Mouse (Mus musculus) retina, postnatal 1 day (tissue): Measurements from ENCODE around the gene Nfib.
A peak's percentile ranks its signal among the peaks of the same experiment; 100 is the strongest.

ENCODE experiments used
- DNase-seq: peaks from one replicate; pipeline ENCODE4 v3.0.0-alpha.2; 2012

Gene Nfib

GRCm38 (mm10) chr4:82383991-82384731 is 321.4 kb downstream of the Nfib start:
- no peak for DNase-seq

- DNase-seq: peak; percentile 56
These were observed 322.2 kb downstream of the Nfib start for GRCm38 (mm10) chr4:82383346-82383745.

DNA sequence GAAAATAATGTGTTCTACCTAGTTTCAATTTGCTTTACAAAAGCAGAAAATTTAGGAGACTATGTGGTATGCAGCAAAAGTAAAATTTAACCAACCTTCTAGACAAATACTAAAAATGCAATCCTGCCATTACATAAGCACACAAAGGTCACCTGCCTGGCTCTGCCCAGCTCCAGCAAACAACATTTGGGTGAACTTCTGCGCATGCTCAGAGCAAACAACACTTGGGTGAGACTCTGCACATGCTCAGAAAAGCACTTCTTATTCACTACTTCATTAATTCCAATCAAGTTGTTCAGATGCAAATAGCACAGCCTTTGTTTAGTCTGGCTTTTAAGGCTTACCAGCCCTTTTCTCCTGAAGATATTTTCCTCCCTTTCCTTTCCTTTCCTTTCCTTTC is 323.8 kb downstream of the Nfib start:
- DNase-seq: no peak

GRCm38 (mm10) chr4:82380578-82380977 is 325.0 kb downstream of the Nfib start:
- no peak for DNase-seq

DNA sequence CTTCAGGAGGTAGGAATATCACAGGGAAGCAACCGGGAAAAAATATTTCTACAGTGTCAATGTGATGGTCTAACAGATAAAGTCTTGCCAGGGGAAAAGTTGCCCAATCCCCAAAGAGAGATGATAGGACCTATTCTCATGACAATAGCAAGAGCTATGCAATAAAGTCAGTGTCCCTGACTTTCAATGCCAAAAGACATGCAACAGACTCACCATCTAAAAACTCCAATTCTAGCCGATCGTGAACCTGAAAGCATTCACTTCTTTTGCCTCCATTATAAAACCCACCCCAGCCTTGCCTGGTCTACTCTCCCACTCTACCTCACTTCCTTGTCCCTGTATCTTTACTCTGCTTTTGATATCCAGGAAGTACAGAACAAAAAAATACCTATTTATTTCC is 327.5 kb downstream of the Nfib start:
- DNase-seq: no peak

GRCm38 (mm10) chr4:82377621-82378020 is 327.9 kb downstream of the Nfib start:
- no peak for DNase-seq

- DNase-seq: no peak
These were observed 331.0 kb downstream of the Nfib start for GRCm38 (mm10) chr4:82374560-82374959.

DNA sequence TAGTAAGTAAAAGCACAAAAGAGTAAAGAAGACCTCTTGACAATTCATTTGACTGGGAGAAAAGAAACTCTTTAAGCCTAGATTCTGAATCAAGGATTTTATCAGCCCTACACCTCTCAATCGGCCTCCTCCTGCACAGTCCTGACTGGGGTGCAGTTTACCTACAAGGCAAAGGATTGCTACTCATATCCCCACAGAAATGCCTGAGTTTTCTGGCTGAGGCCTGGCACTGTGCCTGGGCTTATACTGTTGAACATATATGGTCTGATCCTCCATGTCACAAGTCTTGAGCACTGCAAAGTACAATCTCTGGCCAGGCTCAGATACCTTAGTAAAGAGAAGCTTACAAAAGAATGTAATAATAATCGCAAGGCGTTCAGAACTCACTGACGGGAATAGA is 333.3 kb downstream of the Nfib start:
- DNase-seq: no peak

GRCm38 (mm10) chr4:82371471-82371870 is 334.1 kb downstream of the Nfib start:
- DNase-seq: no peak

- no peak for DNase-seq
These were observed 336.4 kb downstream of the Nfib start for GRCm38 (mm10) chr4:82369011-82369776.

DNA sequence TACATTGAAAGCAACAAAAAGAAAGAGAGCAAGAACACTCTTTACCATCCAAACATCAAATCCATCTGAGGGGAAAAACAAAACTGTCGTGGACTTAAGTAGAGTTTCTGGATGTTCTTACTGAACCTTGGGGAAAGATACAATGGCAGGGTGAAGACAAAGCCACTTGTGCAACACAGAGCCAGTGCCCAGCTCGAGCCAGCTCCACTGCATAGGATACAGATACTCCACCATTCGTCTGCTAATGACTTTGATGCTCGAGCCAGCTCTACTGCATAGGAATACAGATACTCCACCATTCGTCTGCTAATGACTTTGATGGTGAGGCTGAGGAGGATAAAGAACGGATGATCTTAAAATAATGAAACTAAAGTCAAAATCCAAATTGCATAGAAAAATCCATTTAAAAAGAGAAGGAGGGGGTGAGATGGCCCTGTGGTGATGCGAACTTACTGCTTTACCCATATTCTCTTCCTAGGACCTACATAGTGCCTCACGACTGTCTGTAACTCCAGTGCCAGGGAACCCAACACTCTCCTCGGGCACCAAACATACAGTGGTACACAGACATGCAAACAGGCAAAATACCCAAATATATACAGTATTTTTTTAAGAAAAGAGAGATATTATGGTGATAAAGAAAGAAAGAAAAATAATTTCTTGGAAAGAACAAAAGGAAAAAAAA is 337.3 kb downstream of the Nfib start:
- no peak for DNase-seq

- no peak for DNase-seq
These were observed 340.7 kb downstream of the Nfib start for GRCm38 (mm10) chr4:82364696-82365385.

- DNase-seq: no peak
These were observed 341.6 kb downstream of the Nfib start for GRCm38 (mm10) chr4:82363951-82364350.

GRCm38 (mm10) chr4:82362294-82362693 is 343.3 kb downstream of the Nfib start:
- DNase-seq: peak; percentile 22

- no peak for DNase-seq
These were observed 345.5 kb downstream of the Nfib start for GRCm38 (mm10) chr4:82360081-82360511.

GRCm38 (mm10) chr4:82359110-82359509 is 346.4 kb downstream of the Nfib start:
- DNase-seq: no peak

DNA sequence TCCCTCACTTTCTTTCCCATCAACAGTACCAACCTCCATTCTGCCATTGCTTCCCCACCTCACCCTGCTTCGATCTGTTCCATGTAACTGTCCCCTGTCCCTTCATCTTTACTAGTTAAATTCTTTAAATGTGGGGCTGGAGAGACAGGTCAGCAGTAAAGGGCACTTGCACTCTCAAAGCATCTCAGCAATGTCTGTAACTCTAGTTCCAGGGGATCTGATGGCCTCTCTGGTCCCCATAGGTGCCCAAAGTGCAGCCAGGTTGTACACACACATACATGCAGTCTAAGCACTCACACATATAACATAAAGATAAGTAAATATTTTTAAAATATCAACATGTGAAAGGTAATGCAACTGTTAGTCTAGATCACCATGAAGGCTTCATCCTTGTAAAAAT is 356.5 kb downstream of the Nfib start:
- no peak for DNase-seq

DNA sequence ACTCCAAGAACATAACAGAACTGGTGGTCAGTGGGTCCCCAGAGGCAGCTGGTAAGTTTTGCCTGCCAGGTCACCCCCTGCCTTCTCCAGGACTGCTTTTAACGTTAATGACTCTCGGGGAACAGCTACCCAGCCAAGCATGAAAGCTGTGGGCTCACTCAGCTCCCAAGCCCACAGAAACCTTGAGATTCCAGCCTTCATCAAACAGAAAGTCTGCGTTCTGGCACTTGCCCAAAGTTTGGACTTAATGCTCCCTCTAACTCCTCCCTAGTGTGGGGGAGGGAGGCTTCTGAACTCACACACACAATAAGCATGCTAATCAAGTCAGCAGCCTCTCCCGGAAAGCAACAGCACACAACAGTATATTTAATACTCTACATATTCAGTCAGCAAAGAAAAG is 360.8 kb downstream of the Nfib start:
- peak; percentile 93 for DNase-seq

GRCm38 (mm10) chr4:82344224-82344623 is 361.3 kb downstream of the Nfib start:
- peak; percentile 75 for DNase-seq

- DNase-seq: no peak
These were observed 366.6 kb downstream of the Nfib start for GRCm38 (mm10) chr4:82338930-82339329.

- DNase-seq: no peak
These were observed 367.1 kb downstream of the Nfib start for GRCm38 (mm10) chr4:82338481-82338880.

DNA sequence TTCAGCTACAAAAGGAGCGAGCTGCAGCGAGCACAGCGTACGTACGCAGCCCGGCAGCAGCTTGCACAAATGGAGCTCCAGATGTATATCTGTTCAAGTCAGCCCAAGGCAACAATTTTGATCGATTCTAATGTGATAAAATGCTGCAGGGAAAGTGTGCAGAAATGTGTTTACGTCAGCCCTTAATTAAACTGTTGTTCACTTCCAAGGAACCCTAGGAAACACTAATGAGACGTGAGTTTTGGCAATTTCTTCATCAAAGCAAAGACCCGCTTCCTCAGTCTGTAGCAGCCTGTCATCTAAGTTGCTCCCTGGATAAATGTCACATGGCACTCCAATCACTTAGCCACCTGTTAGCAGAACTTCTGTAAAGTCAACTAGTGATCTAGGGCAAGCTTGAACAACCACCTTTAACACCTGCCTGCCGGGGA is 368.6 kb downstream of the Nfib start:
- DNase-seq: no peak

DNA sequence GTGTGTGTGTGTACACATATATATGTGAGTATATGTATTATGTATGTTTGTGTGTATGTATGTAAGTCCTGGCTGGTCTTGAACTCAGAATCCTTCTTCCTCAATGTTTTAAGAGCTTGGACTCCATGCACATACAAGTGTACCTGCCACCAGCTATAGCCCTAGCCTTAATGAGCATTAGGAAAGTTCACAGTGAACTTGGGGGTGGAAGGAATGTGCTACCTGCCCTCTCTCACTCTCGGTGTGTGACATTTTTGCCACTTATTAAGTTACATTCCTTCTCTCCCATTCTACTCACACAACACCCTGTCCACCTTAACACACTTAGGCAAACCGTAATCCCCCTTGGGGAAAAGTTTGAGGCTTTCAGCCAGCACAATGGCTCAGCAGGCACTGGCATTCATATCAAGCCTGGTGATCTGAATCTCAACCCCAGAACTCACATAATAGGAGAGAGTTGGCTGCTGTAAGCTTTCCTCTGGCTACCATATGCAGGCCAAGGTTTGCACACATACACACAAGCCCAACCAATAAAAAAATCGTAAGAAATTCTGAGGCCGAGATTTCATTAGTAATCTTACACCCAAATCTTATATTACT is 370.2 kb downstream of the Nfib start:
- DNase-seq: no peak
